Mouse (Mus musculus): ENCODE data around the gene Tedc1. TPM values are rescaled to one million over a fixed set of nuclear protein-coding genes. Genes with fewer than 3 reads are reported as not detected.
"Not testable (repeated sequence)": the region's sequence is repeated elsewhere in the genome, so short reads cannot be mapped to it uniquely, and the experiment has no call there.

Gene Tedc1
- polyA plus RNA-seq, 1 experiment from 2014 or later, result 6.8 TPM

DNA sequence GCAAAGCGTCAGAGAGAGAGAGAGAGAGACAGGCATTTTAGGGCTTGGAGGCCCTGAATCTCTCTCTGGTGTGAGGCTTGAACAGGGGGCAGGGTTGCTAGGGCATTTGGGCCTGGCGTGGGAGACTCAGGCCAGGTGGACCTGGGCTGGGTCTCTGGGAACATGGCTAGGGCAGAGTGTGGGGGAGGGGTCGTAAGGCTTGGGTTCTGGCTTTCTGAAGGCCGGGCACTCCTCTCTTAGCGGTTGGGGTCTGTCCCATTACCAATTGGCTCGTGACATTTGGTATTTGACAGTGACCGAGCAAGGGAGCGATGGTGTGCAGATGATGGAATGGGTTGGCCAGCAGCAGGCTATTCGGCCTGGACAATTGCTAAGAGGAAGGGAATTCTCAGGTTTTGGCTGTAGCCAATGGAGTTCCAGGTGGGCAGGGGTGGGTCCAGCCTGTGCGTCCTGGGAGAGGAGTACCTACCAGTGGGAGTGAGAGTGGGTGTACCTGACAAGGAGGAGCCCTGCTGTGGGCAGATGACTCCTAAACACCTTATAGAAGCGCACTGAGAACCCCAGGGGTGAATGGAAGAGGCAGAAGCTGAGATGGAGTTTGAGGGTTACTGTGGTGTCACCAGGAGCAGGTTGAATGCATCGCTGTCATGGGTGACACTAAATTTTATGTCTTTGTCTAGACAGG, 30.2 kb downstream of the Tedc1 start:
- peak overlapping the region; percentile 51 for H3K4me3 ChIP-seq (ENCODE audit: low read depth, low read length)
- no peaks in the 10 kb centered on the region for H3K36me3 ChIP-seq (ENCODE audit: control insufficient read depth, insufficient read depth)
- H3K4me2 ChIP-seq (replicated peaks; ENCODE audit: low read depth), result peak overlapping the region; percentile 81
- H3K4me1 ChIP-seq (replicated peaks; ENCODE audit: control insufficient read depth, insufficient read depth, low read length), result 0 out of 2 replicates have a peak, but pooled peaks cover 4% of the 10 kb centered on the region
- 51% methylated on average over 12 of the region's 12 CpGs for WGBS
- H3K27ac ChIP-seq (ENCODE audit: low read depth, low read length), result no peak overlapping the region
- no peaks in the 10 kb centered on the region for H3K9me3 ChIP-seq (ENCODE audit: control insufficient read depth)
- peaks cover 40% of the 10 kb centered on the region for H3K27me3 ChIP-seq (replicated peaks; ENCODE audit: control insufficient read depth, insufficient read depth, low read length)
- 0 out of 2 replicates have a peak overlapping the region, but pooled peaks have one; percentile 17 for H3K9ac ChIP-seq (ENCODE audit: low read depth, low read length)
- ATAC-seq, result no peak
- no peak for TF ChIP-seq CTCF (IDR thresholded peaks at IDR 0.05; ENCODE audit: low read depth)

DNA sequence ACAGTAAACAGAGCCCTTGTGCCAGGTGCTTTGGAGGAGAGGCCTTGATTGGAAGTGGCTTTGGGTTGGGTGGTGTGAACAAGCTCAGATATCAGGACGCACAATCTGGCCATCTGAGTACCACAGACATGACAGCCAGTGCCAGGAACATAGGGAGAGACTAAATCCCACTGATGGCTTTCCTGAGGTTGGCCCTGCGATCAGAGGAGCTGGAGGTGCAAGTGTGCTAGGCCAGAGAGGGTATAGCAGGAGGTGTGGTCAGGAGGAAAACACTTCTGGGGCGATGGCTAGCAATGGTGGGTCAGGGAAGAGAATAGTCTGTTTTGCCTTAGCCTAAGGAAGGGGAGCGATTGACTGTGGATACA, 30.8 kb downstream of the Tedc1 start:
- TF ChIP-seq CTCF (IDR thresholded peaks at IDR 0.05; ENCODE audit: low read depth), result no peak
- Histone ChIP-seq H3K27me3 (replicated peaks; ENCODE audit: control insufficient read depth, insufficient read depth, low read length) (peaks cover 40% of the 10 kb centered on the region), H3K4me1 (replicated peaks; ENCODE audit: control insufficient read depth, insufficient read depth, low read length) (0 out of 2 replicates have a peak, but pooled peaks cover 4% of the 10 kb centered on the region), H3K4me3 (ENCODE audit: low read depth, low read length) (peak overlapping the region; percentile 25; the same call in 1 of the 2 replicates), H3K9me3 (ENCODE audit: control insufficient read depth) (no peaks in the 10 kb centered on the region), H3K36me3 (ENCODE audit: control insufficient read depth, insufficient read depth) (no peaks in the 10 kb centered on the region), H3K9ac (ENCODE audit: low read depth, low read length) (no peak overlapping the region), H3K27ac (ENCODE audit: low read depth, low read length) (no peak overlapping the region), H3K4me2 (replicated peaks; ENCODE audit: low read depth) (peak overlapping the region; percentile 73)
- no peak for ATAC-seq
- 60% methylated on average over 4 of the region's 4 CpGs for WGBS

DNA sequence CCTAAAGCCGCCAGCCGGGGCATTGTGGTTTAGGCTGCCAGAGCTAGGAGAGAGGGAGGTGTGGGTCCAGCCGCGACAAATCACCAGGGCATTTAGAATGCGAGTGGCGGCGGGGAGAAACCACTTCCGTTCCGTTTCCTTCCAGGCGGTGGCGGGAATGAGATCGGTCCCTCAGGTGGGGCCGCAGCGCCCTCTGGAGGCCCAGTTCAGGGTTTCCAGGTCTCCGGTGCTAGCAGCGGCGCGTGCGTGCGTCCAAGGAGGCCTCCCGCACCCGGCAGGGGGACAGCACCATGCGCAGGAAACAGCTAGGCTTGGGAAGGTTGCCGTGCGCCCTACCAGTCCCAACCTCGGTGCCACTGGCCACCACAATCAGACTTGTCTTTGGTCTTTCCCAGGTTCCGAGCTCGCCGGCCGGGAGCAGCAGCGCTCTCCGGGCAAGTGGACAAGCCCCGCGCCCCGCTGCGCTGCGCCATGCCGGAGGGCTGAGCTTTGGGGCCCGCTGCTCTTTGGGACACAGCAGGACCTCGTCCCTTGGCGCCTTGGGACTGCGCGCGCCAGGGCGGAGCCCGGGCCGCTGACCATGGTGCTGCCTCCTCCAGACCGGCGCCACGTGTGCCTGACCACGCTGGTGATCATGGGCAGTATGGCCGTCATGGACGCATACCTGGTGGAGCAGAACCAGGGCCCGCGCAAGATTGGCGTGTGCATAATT, 31.5 kb downstream of the Tedc1 start:
- Histone ChIP-seq H3K27me3 (replicated peaks; ENCODE audit: control insufficient read depth, insufficient read depth, low read length) (peaks cover 40% of the 10 kb centered on the region), H3K27ac (ENCODE audit: low read depth, low read length) (no peak overlapping the region), H3K9ac (ENCODE audit: low read depth, low read length) (no peak overlapping the region), H3K36me3 (ENCODE audit: control insufficient read depth, insufficient read depth) (no peaks in the 10 kb centered on the region), H3K4me2 (replicated peaks; ENCODE audit: low read depth) (peak overlapping the region; percentile 73), H3K9me3 (ENCODE audit: control insufficient read depth) (no peaks in the 10 kb centered on the region), H3K4me3 (ENCODE audit: low read depth, low read length) (peak overlapping the region; percentile 25), H3K4me1 (replicated peaks; ENCODE audit: control insufficient read depth, insufficient read depth, low read length) (0 out of 2 replicates have a peak, but pooled peaks cover 4% of the 10 kb centered on the region)
- 6% methylated on average over 56 of the region's 56 CpGs for WGBS
- TF ChIP-seq CTCF (IDR thresholded peaks at IDR 0.05; ENCODE audit: low read depth), result peak; percentile 91
- peak; percentile 59 for ATAC-seq

- no peak overlapping the region for H3K9ac ChIP-seq (ENCODE audit: low read depth, low read length)
- peak overlapping the region; percentile 73; the same call in 1 of the 2 replicates for H3K4me2 ChIP-seq (replicated peaks; ENCODE audit: low read depth)
- H3K36me3 ChIP-seq (ENCODE audit: control insufficient read depth, insufficient read depth), result no peaks in the 10 kb centered on the region
- TF ChIP-seq CTCF (IDR thresholded peaks at IDR 0.05; ENCODE audit: low read depth), result no peak
- H3K9me3 ChIP-seq (ENCODE audit: control insufficient read depth), result no peaks in the 10 kb centered on the region
- H3K4me3 ChIP-seq (ENCODE audit: low read depth, low read length), result no peak overlapping the region
- H3K27me3 ChIP-seq (replicated peaks; ENCODE audit: control insufficient read depth, insufficient read depth, low read length), result peaks cover 40% of the 10 kb centered on the region
- 0 out of 2 replicates have a peak, but pooled peaks cover 4% of the 10 kb centered on the region for H3K4me1 ChIP-seq (replicated peaks; ENCODE audit: control insufficient read depth, insufficient read depth, low read length)
- no peak overlapping the region for H3K27ac ChIP-seq (ENCODE audit: low read depth, low read length)
- ATAC-seq, result no peak
- WGBS, result 84% methylated on average over 51 of the region's 51 CpGs
Observed at GRCm38 (mm10) chr12:113188349-113189055, 32.3 kb downstream of the Tedc1 start.

GRCm38 (mm10) chr12:113193423-113193822, 37.2 kb downstream of the Tedc1 start:
- H3K36me3 ChIP-seq (ENCODE audit: control insufficient read depth, insufficient read depth), result no peaks in the 10 kb centered on the region
- no peak overlapping the region for H3K27ac ChIP-seq (ENCODE audit: low read depth, low read length)
- no peak overlapping the region for H3K9ac ChIP-seq (ENCODE audit: low read depth, low read length)
- no peaks in the 10 kb centered on the region for H3K4me1 ChIP-seq (replicated peaks; ENCODE audit: control insufficient read depth, insufficient read depth, low read length)
- ATAC-seq, result no peak
- no peaks in the 10 kb centered on the region for H3K9me3 ChIP-seq (ENCODE audit: control insufficient read depth)
- H3K4me3 ChIP-seq (ENCODE audit: low read depth, low read length), result no peak overlapping the region
- 52% methylated on average over 2 of the region's 2 CpGs for WGBS
- H3K4me2 ChIP-seq (replicated peaks; ENCODE audit: low read depth), result no peak overlapping the region
- H3K27me3 ChIP-seq (replicated peaks; ENCODE audit: control insufficient read depth, insufficient read depth, low read length), result peaks cover 1% of the 10 kb centered on the region; the same call in 1 of the 2 replicates
- TF ChIP-seq CTCF (IDR thresholded peaks at IDR 0.05; ENCODE audit: low read depth), result no peak

GRCm38 (mm10) chr12:113199132-113199531, 42.9 kb downstream of the Tedc1 start:
- ATAC-seq; H3K4me3 ChIP-seq (ENCODE audit: low read depth, low read length); H3K9me3 ChIP-seq (ENCODE audit: control insufficient read depth); H3K27me3 ChIP-seq (replicated peaks; ENCODE audit: control insufficient read depth, insufficient read depth, low read length); H3K36me3 ChIP-seq (ENCODE audit: control insufficient read depth, insufficient read depth); H3K9ac ChIP-seq (ENCODE audit: low read depth, low read length); H3K27ac ChIP-seq (ENCODE audit: low read depth, low read length); H3K4me2 ChIP-seq (replicated peaks; ENCODE audit: low read depth); H3K4me1 ChIP-seq (replicated peaks; ENCODE audit: control insufficient read depth, insufficient read depth, low read length): not testable (repeated sequence)
- WGBS, result 90% methylated on average over 3 of the region's 6 CpGs
